ENCODE assay signal across 9 mouse cellular contexts in the genomic region with DNA sequence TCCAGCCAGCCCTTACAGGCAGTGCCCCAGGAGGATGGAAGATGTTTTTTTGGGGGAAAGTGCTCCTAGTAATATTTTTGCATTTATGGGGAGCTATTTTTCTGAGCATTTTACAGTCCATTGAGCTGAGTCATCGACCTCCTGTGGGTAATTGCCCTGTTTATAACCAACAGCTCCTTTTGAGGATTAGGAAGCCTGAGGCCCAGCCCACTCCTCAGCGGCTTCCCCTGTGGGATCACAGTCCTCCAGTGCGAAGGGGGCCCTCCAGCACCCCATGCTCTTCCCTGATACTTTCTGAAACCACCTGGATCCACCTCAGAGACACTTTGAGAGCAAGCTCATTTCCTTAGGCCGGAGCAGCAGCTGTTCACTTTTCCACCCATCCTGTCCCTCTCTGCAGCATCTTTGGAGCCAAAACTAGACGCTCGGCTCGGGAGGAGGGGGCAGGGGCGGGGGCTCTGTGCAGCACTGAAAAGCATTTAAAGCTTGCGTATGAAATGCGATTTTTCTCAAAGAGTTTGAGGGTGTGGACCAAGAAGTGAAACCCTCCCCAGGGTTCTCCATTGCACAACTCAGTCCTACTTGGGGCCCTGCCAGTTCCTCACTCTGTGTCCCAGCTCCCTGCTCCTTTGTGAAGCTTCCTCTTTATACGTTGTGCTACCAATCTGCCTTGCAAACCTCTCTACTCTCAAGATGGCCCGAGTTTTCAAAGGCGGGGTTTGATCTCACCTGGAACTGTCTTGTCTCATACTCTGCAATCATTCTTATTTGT. TPM values are rescaled to one million over a fixed set of nuclear protein-coding genes. Genes with fewer than 3 reads are reported as not detected.
DNase-seq lines count a peak whose midpoint lies in the region; ATAC-seq and TF ChIP-seq lines count a peak whose summit lies in the region.
"Had no signal": no experiment of that assay in that cellular context is flagged by ENCODE, and none has a peak within 500 bp of the region (broad histone marks: within the 10 kb centered on the region; RNA-seq: fewer than 3 reads in every experiment).

No protein-coding gene starts in this region.

- WGBS in hindbrain, postnatal 0 days, result 54% methylated on average over 13 of the region's 13 CpGs
- WGBS in hindbrain, embryonic 11.5 days, result 79% methylated on average over 13 of the region's 13 CpGs
- WGBS in bone marrow, adult 2 months, result 14% methylated on average over 13 of the region's 13 CpGs
- 60% methylated on average over 13 of the region's 13 CpGs for WGBS in forebrain, embryonic 14.5 days

- intact Hi-C loops in gastrocnemius, postnatal 14 days (cut with DNase I; ENCODE audit: low total_unique reads), result no loop called here

- H3K4me3 ChIP-seq in hindbrain, postnatal 0 days (ENCODE audit: low read length), result no peak overlapping the region
- H3K4me3 ChIP-seq in hindbrain, embryonic 11.5 days (ENCODE audit: low read depth, low read length), result no peak overlapping the region
- no peak overlapping the region for H3K4me3 ChIP-seq in bone marrow, adult 2 months (replicated peaks; ENCODE audit: control insufficient read depth, low read depth, low read length)
- H3K4me3 ChIP-seq in forebrain, embryonic 14.5 days (ENCODE audit: low read depth, low read length), result no peak overlapping the region
- H3K4me3 ChIP-seq: midbrain, embryonic 12.5 days had no signal

- no peaks in the 10 kb centered on the region for H3K27me3 ChIP-seq in hindbrain, postnatal 0 days (ENCODE audit: insufficient read depth, low read length)
- no peaks in the 10 kb centered on the region for H3K27me3 ChIP-seq in hindbrain, embryonic 11.5 days (ENCODE audit: control insufficient read depth, insufficient read depth, low read length)
- H3K27me3 ChIP-seq in forebrain, embryonic 14.5 days (replicated peaks; ENCODE audit: control insufficient read depth, insufficient read depth, low read length), result no peaks in the 10 kb centered on the region
- H3K27me3 ChIP-seq: midbrain, embryonic 12.5 days had no signal

- ATAC-seq in hindbrain, postnatal 0 days, result no peak
- no peak for ATAC-seq in hindbrain, embryonic 11.5 days (ENCODE audit: low FRiP score)
- ATAC-seq in monocyte, adult 5-6 weeks (replicated peaks; ENCODE audit: insufficient number of reproducible peaks, low FRiP score, low TSS enrichment, poor library complexity, severe bottlenecking), result peak; percentile 98
- no peak for ATAC-seq in forebrain, embryonic 14.5 days

- peak; percentile 18 for DNase-seq in hindbrain, postnatal 0 days (ENCODE audit: low spot score)
- no peak for DNase-seq in hindbrain, embryonic 11.5 days (ENCODE audit: low spot score)
- DNase-seq in gastrocnemius, postnatal 14 days, result peak; percentile 85
- peak; percentile 18 for DNase-seq in layer of hippocampus, adult 9-10 months (ENCODE audit: low spot score)
- DNase-seq in urinary bladder, postnatal 25 days (ENCODE audit: low spot score), result peak; percentile 59
- no peak for DNase-seq in forebrain, embryonic 14.5 days (ENCODE audit: low spot score)

- no peak overlapping the region for H3K9ac ChIP-seq in hindbrain, postnatal 0 days (replicated peaks; ENCODE audit: low read length)
- H3K9ac ChIP-seq in hindbrain, embryonic 11.5 days (ENCODE audit: low read depth, low read length), result no peak overlapping the region
- no peak overlapping the region for H3K9ac ChIP-seq in forebrain, embryonic 14.5 days (ENCODE audit: low read length)
- H3K9ac ChIP-seq: midbrain, embryonic 12.5 days had no signal

- no peaks in the 10 kb centered on the region for H3K4me1 ChIP-seq in hindbrain, postnatal 0 days (ENCODE audit: insufficient read depth, low read length)
- H3K4me1 ChIP-seq in hindbrain, embryonic 11.5 days (replicated peaks; ENCODE audit: control insufficient read depth, insufficient read depth, low read length), result no peaks in the 10 kb centered on the region
- no peaks in the 10 kb centered on the region; the same call in 1 of the 2 replicates for H3K4me1 ChIP-seq in bone marrow, adult 2 months (ENCODE audit: control insufficient read depth, insufficient read depth, low read length)
- no peaks in the 10 kb centered on the region for H3K4me1 ChIP-seq in forebrain, embryonic 14.5 days (ENCODE audit: control insufficient read depth, insufficient read depth, low read length)
- H3K4me1 ChIP-seq: midbrain, embryonic 12.5 days had no signal

- H3K4me2 ChIP-seq in hindbrain, postnatal 0 days (ENCODE audit: low read depth, low read length), result no peak overlapping the region
- H3K4me2 ChIP-seq in hindbrain, embryonic 11.5 days (replicated peaks; ENCODE audit: low read depth, low read length), result no peak overlapping the region
- no peak overlapping the region for H3K4me2 ChIP-seq in forebrain, embryonic 14.5 days (ENCODE audit: low read length)
- H3K4me2 ChIP-seq: midbrain, embryonic 12.5 days had no signal

- no peak for TF ChIP-seq CTCF in hindbrain, postnatal 0 days (IDR thresholded peaks at IDR 0.05; ENCODE audit: low read depth)
- TF ChIP-seq CTCF in bone marrow, adult 2 months (IDR thresholded peaks at IDR 0.05; ENCODE audit: control insufficient read depth, insufficient read depth, low read length), result no peak

- no peak overlapping the region for H3K27ac ChIP-seq in hindbrain, postnatal 0 days
- H3K27ac ChIP-seq in hindbrain, embryonic 11.5 days (ENCODE audit: low read depth, low read length), result no peak overlapping the region
- H3K27ac ChIP-seq in bone marrow, adult 2 months (ENCODE audit: control insufficient read depth, insufficient read depth, low read depth, low read length, poor library complexity), result peak overlapping the region; percentile 34; the same call in 1 of the 2 replicates
- H3K27ac ChIP-seq in forebrain, embryonic 14.5 days (ENCODE audit: low read depth, low read length), result no peak overlapping the region
- H3K27ac ChIP-seq: midbrain, embryonic 12.5 days had no signal

- no peaks in the 10 kb centered on the region for H3K9me3 ChIP-seq in hindbrain, postnatal 0 days (ENCODE audit: low read length)
- H3K9me3 ChIP-seq in hindbrain, embryonic 11.5 days (ENCODE audit: control insufficient read depth, low read length), result no peaks in the 10 kb centered on the region
- H3K9me3 ChIP-seq in forebrain, embryonic 14.5 days (replicated peaks; ENCODE audit: control insufficient read depth, low read length), result no peaks in the 10 kb centered on the region
- H3K9me3 ChIP-seq: midbrain, embryonic 12.5 days had no signal

- no peak for TF ChIP-seq POLR2A in bone marrow, adult 2 months (IDR thresholded peaks at IDR 0.05; ENCODE audit: borderline replicate concordance, control insufficient read depth, low read depth, low read length)

- H3K36me3 ChIP-seq in hindbrain, postnatal 0 days (ENCODE audit: insufficient read depth, low read length), result no peaks in the 10 kb centered on the region
- no peaks in the 10 kb centered on the region for H3K36me3 ChIP-seq in hindbrain, embryonic 11.5 days (ENCODE audit: control insufficient read depth, insufficient read depth, low read length)
- no peaks in the 10 kb centered on the region for H3K36me3 ChIP-seq in forebrain, embryonic 14.5 days (ENCODE audit: control insufficient read depth, insufficient read depth, low read length)
- H3K36me3 ChIP-seq: midbrain, embryonic 12.5 days had no signal

RNA-seq across cellular contexts. Expression of gene Pias1, which starts 43.5 kb away (rescaled TPM):
- 30.5 and 37.2 TPM in 2 replicates for total RNA-seq in hindbrain, postnatal 0 days (2014; rRNA removed)
- 48.7 and 51.4 TPM in 2 replicates for polyA plus RNA-seq in hindbrain, postnatal 0 days (2015; fragmentation: Nextera tagmentation; extraction: Ambion mirVana)
- 70.8 and 71.5 TPM in 2 replicates for polyA plus RNA-seq in hindbrain, embryonic 11.5 days (2014; fragmentation: Nextera tagmentation; extraction: Ambion mirVana)
- polyA plus RNA-seq in bone marrow, adult 2 months (2011; ENCODE audit: insufficient read depth, insufficient read length, low replicate concordance, missing spikeins), result 11.2 and 13.2 TPM in 2 replicates
- 10 to 100 TPM; 13.8 to 15.8 TPM for total RNA-seq in gastrocnemius, postnatal 14 days (2021)
- total RNA-seq in monocyte, adult 5-6 weeks (2017), result 43.1 to 75.7 TPM (median 52.9 TPM) in 3 replicates
- polyA plus RNA-seq in forebrain, embryonic 14.5 days (2014; fragmentation: Nextera tagmentation; extraction: Ambion mirVana), result 57.2 and 63.7 TPM in 2 replicates

Comparison
In these comparisons a context has a peak if more than half of its experiments do, and no peak if none do; other contexts are left out.
1. DNase-seq: peak in hindbrain, postnatal 0 days (single experiment), gastrocnemius, postnatal 14 days (single experiment), layer of hippocampus, adult 9-10 months (single experiment) and urinary bladder, postnatal 25 days (single experiment); none in hindbrain, embryonic 11.5 days (single experiment) and forebrain, embryonic 14.5 days (single experiment).